Mouse (Mus musculus) thymus, adult 2 months (tissue): Measurements from ENCODE around the gene Tmem92.

Source experiments
- CTCF ChIP-seq: fragments of 200-500 bp; IDR thresholded peaks from 2 replicates; pipeline ENCODE4 v1.5.1; 2012; ENCODE audit warnings: mild to moderate bottlenecking, control low read depth, low read length, moderate library complexity, borderline replicate concordance; ENCODE audit not compliant: control insufficient read depth, poor library complexity, insufficient read depth; ENCODE audit errors: extremely low read depth
- POLR2A ChIP-seq: fragments of 200-500 bp; IDR thresholded peaks from 2 replicates; pipeline ENCODE4 v1.6.1; 2012; ENCODE audit warnings: mild to moderate bottlenecking, low read length, control low read depth, moderate library complexity; ENCODE audit not compliant: control insufficient read depth, poor library complexity, insufficient read depth; ENCODE audit errors: extremely low read depth

DNA sequence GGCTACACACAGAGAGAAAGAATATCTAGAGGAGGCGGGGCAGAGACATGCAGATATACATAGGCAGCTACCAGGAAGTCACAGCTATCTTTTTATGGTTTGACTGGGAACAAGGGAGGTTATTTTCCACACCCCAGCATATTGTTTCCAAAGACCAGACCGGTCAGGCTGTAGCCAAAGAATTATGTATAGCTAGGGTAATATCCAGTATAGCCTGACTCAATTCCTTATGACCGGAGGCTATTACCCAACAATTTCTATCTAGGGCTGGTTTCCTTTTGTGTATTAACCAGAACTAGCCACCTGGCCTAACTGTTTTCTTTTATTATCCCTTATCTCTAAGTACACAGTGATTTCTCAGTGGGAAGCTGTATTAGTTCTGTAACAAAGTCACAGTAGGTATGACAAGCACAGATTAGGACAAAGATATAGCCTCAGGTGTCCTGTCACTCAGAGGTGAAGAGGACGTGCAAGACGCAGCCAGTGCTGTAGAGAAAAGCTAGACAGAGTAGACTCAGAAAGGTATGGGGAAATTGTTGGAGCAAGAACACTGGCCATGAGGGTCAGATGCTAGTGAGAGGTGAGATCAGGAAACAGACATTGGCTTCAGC, 7.5 kb downstream of the Tmem92 start:
- no peak for TF ChIP-seq CTCF
- no peak for TF ChIP-seq POLR2A
